Mouse (Mus musculus): ENCODE measurements around the gene Nodal. TPM values are rescaled to one million over a fixed set of nuclear protein-coding genes. Genes with fewer than 3 reads are reported as not detected.

Nodal gene
- polyA plus RNA-seq, 1 experiment from 2014 or later, result 0.20 TPM

- no peak overlapping the region for H3K4me2 ChIP-seq (replicated peaks)
- H3K27ac ChIP-seq (replicated peaks), result no peak overlapping the region
- H3K9me3 ChIP-seq (replicated peaks), result no peaks in the 10 kb centered on the region
- no peaks in the 10 kb centered on the region for H3K36me3 ChIP-seq
- no peak overlapping the region for H3K9ac ChIP-seq
- H3K4me3 ChIP-seq (replicated peaks), result no peak overlapping the region
- 0 out of 2 replicates have a peak, but pooled peaks have one; percentile 8 for ATAC-seq (ENCODE audit: insufficient number of reproducible peaks, low FRiP score, low TSS enrichment, low read depth)
- 0 out of 2 replicates have a peak, but pooled peaks cover 2% of the 10 kb centered on the region for H3K4me1 ChIP-seq
- 53% methylated on average over 3 of the region's 3 CpGs for whole genome bisulfite sequencing
- no peaks in the 10 kb centered on the region for H3K27me3 ChIP-seq
Measured at GRCm38 (mm10) chr10:61398125-61398524, 19.6 kb upstream of the Nodal start.

DNA sequence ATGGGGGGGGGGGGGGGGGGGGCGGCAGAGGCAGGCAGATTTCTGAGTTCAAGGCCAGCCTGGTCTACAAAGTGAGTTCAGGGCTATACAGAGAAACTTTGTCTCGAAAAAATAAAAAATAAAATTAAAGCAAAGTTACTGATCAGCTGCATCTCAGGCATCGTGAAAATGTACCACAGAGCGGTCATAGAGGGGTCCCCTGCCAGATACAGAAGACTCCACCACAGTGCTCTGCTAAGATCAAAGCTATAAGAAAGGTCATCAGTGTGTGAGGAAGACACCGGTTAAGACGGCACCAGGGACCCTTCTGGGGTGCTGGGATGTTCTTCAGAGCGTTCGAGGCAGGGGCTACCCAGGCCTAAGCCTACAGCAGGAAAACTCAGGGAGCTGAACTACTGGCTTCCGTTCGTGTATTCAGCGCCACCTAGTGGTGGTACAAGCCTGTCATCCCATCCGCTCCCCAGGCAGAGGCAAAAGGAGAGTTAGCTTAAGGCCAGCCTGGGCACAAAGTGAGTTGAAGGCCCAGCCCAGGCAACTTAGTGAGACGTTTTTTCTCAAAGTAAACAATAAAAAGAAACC is 18.5 kb upstream of the Nodal start:
- no peak overlapping the region for H3K9ac ChIP-seq
- no peak overlapping the region for H3K4me3 ChIP-seq (replicated peaks)
- H3K27ac ChIP-seq (replicated peaks), result no peak overlapping the region
- H3K9me3 ChIP-seq (replicated peaks), result no peaks in the 10 kb centered on the region
- no peak overlapping the region for H3K4me2 ChIP-seq (replicated peaks)
- H3K36me3 ChIP-seq, result no peaks in the 10 kb centered on the region
- peak; percentile 73 for ATAC-seq (ENCODE audit: insufficient number of reproducible peaks, low FRiP score, low TSS enrichment, low read depth)
- 0 out of 2 replicates have a peak, but pooled peaks cover 2% of the 10 kb centered on the region for H3K4me1 ChIP-seq
- H3K27me3 ChIP-seq, result no peaks in the 10 kb centered on the region
- whole genome bisulfite sequencing, result 27% methylated on average over 13 of the region's 13 CpGs

DNA sequence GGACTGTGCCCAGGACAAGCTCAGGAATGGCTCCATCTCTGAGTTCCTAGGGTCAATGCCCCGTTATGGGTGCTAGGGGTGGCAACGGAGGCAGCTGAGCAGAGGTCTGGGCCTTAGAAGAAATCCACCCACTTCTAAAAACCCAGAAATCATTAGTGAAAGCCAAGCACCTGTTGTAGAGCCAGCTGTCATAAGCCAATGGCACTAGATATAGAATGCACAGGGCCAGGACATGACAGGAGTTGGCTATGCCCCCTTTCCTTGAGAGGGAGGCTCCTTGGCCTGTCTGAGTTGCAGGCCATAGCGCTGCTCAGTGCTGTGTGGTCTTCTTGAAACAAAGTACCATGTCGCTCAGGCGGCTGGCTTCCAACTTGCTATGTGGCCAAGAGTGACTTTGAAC is 17.4 kb upstream of the Nodal start:
- 85% methylated on average over 5 of the region's 5 CpGs for WGBS
- Histone ChIP-seq H3K36me3 (no peaks in the 10 kb centered on the region), H3K27me3 (no peaks in the 10 kb centered on the region), H3K27ac (replicated peaks) (no peak overlapping the region), H3K4me2 (replicated peaks) (no peak overlapping the region), H3K9me3 (replicated peaks) (no peaks in the 10 kb centered on the region), H3K4me1 (0 out of 2 replicates have a peak, but pooled peaks cover 2% of the 10 kb centered on the region), H3K4me3 (replicated peaks) (no peak overlapping the region), H3K9ac (no peak overlapping the region)
- ATAC-seq (ENCODE audit: insufficient number of reproducible peaks, low FRiP score, low TSS enrichment, low read depth), result no peak

DNA sequence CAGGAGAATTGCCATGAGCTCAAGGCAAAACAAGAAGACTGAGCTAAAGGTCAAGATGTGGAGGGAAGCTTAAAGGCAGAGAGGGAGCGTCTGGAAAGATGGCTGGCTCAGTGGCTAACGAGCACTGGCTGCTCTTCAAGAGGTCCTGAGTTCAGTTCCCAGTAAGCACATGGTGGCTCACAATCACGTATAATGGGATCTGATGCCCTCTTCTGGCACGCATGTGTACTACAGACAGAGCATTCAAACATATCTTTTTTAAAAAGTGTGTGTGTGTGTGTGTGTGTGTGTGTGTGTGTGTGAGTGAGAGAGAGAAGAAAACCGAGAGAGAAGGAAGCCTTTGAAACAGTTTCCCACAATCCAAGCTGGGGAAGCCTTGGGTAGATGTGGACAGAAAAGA is 15.3 kb upstream of the Nodal start:
- Histone ChIP-seq H3K4me3 (replicated peaks) (no peak overlapping the region), H3K27me3 (peaks cover 7% of the 10 kb centered on the region; the same call in 1 of the 2 replicates)

GRCm38 (mm10) chr10:61402911-61403310 is 14.9 kb upstream of the Nodal start:
- Histone ChIP-seq H3K4me3 (replicated peaks) (no peak overlapping the region), H3K27ac (replicated peaks) (no peak overlapping the region), H3K9ac (no peak overlapping the region), H3K4me2 (replicated peaks) (no peak overlapping the region), H3K9me3 (replicated peaks) (no peaks in the 10 kb centered on the region), H3K4me1 (0 out of 2 replicates have a peak, but pooled peaks cover 6% of the 10 kb centered on the region), H3K27me3 (peaks cover 7% of the 10 kb centered on the region; the same call in 1 of the 2 replicates), H3K36me3 (no peaks in the 10 kb centered on the region)
- 87% methylated on average over 2 of the region's 2 CpGs for WGBS
- no peak for ATAC-seq (ENCODE audit: insufficient number of reproducible peaks, low FRiP score, low TSS enrichment, low read depth)

More for the DNA sequence above, 15.3 kb upstream of the Nodal start:
- WGBS, result 65% methylated on average over 5 of the region's 5 CpGs
- no peak overlapping the region for H3K9ac ChIP-seq
- H3K4me2 ChIP-seq (replicated peaks), result no peak overlapping the region
- H3K9me3 ChIP-seq (replicated peaks), result no peaks in the 10 kb centered on the region
- no peaks in the 10 kb centered on the region for H3K36me3 ChIP-seq
- H3K4me1 ChIP-seq, result 0 out of 2 replicates have a peak, but pooled peaks cover 6% of the 10 kb centered on the region
- no peak overlapping the region for H3K27ac ChIP-seq (replicated peaks)
- no peak for ATAC-seq (ENCODE audit: insufficient number of reproducible peaks, low FRiP score, low TSS enrichment, low read depth)

GRCm38 (mm10) chr10:61405958-61406357 is 11.8 kb upstream of the Nodal start:
- Histone ChIP-seq H3K27ac (replicated peaks) (no peak overlapping the region), H3K36me3 (no peaks in the 10 kb centered on the region), H3K4me2 (replicated peaks) (no peak overlapping the region), H3K4me3 (replicated peaks) (no peak overlapping the region), H3K27me3 (peaks cover 9% of the 10 kb centered on the region; the same call in 1 of the 2 replicates), H3K9me3 (replicated peaks) (no peaks in the 10 kb centered on the region), H3K4me1 (0 out of 2 replicates have a peak, but pooled peaks cover 4% of the 10 kb centered on the region), H3K9ac (no peak overlapping the region)
- 11% methylated on average over 10 of the region's 10 CpGs for WGBS
- no peak for ATAC-seq (ENCODE audit: insufficient number of reproducible peaks, low FRiP score, low TSS enrichment, low read depth)

DNA sequence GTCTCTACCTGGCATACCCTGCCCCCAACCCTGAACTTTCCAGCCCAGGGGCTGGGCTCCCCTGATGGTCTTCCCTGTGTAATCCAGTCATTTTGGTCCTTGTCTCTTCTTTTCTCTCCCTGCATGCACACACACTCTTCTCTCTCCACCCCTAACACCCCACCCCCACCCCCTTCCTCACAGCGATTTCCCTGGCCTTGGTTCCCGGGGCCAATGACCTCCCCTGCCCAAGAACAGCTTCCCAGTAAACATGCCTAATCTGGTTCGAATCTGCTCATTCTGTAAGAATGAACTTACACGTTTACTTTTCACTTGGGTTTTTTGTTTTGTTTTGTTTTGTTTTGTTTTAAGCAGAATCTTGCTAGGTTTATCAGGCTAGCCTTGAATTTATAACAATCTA is 8.0 kb upstream of the Nodal start:
- H3K9ac ChIP-seq, result no peak overlapping the region
- WGBS, result 7% methylated on average over 4 of the region's 4 CpGs
- H3K4me1 ChIP-seq, result 0 out of 2 replicates have a peak, but pooled peaks cover 4% of the 10 kb centered on the region
- no peak overlapping the region for H3K4me3 ChIP-seq (replicated peaks)
- H3K27ac ChIP-seq (replicated peaks), result no peak overlapping the region
- H3K9me3 ChIP-seq (replicated peaks), result no peaks in the 10 kb centered on the region
- no peak overlapping the region for H3K4me2 ChIP-seq (replicated peaks)
- no peak for ATAC-seq (ENCODE audit: insufficient number of reproducible peaks, low FRiP score, low TSS enrichment, low read depth)
- H3K27me3 ChIP-seq, result peaks cover 9% of the 10 kb centered on the region; the same call in 1 of the 2 replicates
- no peaks in the 10 kb centered on the region for H3K36me3 ChIP-seq

- no peak overlapping the region for H3K4me3 ChIP-seq (replicated peaks)
- H3K4me2 ChIP-seq (replicated peaks), result no peak overlapping the region
- H3K27ac ChIP-seq (replicated peaks), result no peak overlapping the region
- 0 out of 2 replicates have a peak, but pooled peaks cover 4% of the 10 kb centered on the region for H3K4me1 ChIP-seq
- H3K27me3 ChIP-seq, result peaks cover 11% of the 10 kb centered on the region; the same call in 1 of the 2 replicates
- no peak for ATAC-seq (ENCODE audit: insufficient number of reproducible peaks, low FRiP score, low TSS enrichment, low read depth)
- H3K36me3 ChIP-seq, result no peaks in the 10 kb centered on the region
- H3K9ac ChIP-seq, result no peak overlapping the region
- no peaks in the 10 kb centered on the region for H3K9me3 ChIP-seq (replicated peaks)
- 31% methylated on average over 9 of the region's 9 CpGs for WGBS
Measured at GRCm38 (mm10) chr10:61410193-61410592, 7.6 kb upstream of the Nodal start.

DNA sequence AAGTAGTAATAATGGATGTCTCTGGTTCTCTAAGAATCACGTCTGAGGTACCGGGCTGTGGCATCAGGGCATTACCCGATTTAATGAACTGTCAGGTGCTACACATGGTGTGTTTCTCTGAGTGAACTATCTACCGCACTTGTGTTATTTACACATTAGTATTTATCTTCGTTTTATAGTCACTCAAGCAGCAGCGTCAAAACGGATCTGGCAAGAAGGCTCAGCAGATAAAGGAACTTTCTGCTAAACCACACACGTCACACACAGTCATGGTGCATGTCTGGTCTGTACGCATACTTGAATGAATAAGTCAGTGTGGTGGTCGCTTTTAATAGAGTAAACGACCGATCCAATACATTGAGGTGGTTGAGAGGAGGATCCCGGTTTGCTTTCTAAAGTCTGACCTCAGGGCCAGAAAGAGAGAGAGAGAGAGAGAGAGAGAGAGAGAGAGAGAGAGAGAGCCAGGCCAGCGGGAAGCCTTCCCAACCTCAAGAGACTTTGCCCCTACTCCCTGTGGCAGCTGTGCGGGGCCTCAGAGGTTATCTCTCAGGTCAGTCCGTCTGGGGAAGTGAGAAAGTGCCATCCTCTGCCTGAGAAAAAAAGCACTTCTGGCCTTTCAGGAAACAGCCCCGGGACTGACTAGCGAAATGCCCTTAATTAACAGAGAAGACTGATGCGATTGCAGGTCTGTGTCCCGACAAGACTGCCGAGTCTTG is 4.7 kb upstream of the Nodal start:
- H3K36me3 ChIP-seq, result no peaks in the 10 kb centered on the region
- WGBS, result 48% methylated on average over 21 of the region's 21 CpGs
- H3K9me3 ChIP-seq (replicated peaks), result no peaks in the 10 kb centered on the region
- no peak overlapping the region for H3K27ac ChIP-seq (replicated peaks)
- H3K27me3 ChIP-seq, result peaks cover 28% of the 10 kb centered on the region
- H3K4me1 ChIP-seq, result peaks cover 4% of the 10 kb centered on the region
- no peak for ATAC-seq (ENCODE audit: insufficient number of reproducible peaks, low FRiP score, low TSS enrichment, low read depth)
- H3K4me2 ChIP-seq (replicated peaks), result no peak overlapping the region
- H3K4me3 ChIP-seq (replicated peaks), result no peak overlapping the region
- no peak overlapping the region for H3K9ac ChIP-seq

DNA sequence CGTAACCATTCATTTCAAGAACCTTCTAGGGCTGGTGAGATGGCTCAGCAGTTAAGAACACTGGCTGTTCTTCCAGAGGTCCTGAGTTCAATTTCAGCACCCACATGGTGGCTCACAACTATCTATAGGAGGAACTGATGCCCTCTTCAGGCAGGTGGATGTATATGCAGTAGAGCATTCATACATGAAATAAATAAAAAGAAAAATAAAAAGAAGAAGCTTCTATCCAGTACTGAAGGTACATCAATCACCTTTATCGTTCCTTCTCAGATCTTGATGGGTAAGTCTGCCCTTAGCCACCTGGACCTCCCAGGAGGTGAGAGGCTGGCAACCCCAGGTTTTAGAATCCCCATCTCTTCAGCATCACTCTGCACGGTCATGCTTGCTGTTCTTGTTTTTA is 2.5 kb upstream of the Nodal start:
- Histone ChIP-seq H3K36me3 (no peaks in the 10 kb centered on the region), H3K9me3 (replicated peaks) (no peaks in the 10 kb centered on the region), H3K9ac (no peak overlapping the region), H3K4me3 (replicated peaks) (no peak overlapping the region), H3K4me2 (replicated peaks) (no peak overlapping the region), H3K27ac (replicated peaks) (no peak overlapping the region), H3K27me3 (peaks cover 47% of the 10 kb centered on the region), H3K4me1 (peaks cover 11% of the 10 kb centered on the region)
- no peak for ATAC-seq (ENCODE audit: insufficient number of reproducible peaks, low FRiP score, low TSS enrichment, low read depth)
- WGBS, result 72% methylated on average over 3 of the region's 3 CpGs

- H3K4me2 ChIP-seq (replicated peaks), result no peak overlapping the region
- peaks cover 54% of the 10 kb centered on the region for H3K27me3 ChIP-seq
- no peak for ATAC-seq (ENCODE audit: insufficient number of reproducible peaks, low FRiP score, low TSS enrichment, low read depth)
- 18% methylated on average over 8 of the region's 8 CpGs for WGBS
- no peak overlapping the region for H3K4me3 ChIP-seq (replicated peaks)
- no peaks in the 10 kb centered on the region for H3K9me3 ChIP-seq (replicated peaks)
- no peaks in the 10 kb centered on the region for H3K36me3 ChIP-seq
- H3K27ac ChIP-seq (replicated peaks), result no peak overlapping the region
- H3K9ac ChIP-seq, result no peak overlapping the region
- peaks cover 11% of the 10 kb centered on the region for H3K4me1 ChIP-seq
Measured at GRCm38 (mm10) chr10:61415890-61416289, 1.9 kb upstream of the Nodal start.
